Mouse (Mus musculus) thymus, adult 18-20 months (tissue): ENCODE data around the gene Trim44.

Experiments
- DNase-seq, 2 experiments: peaks; one replicate each; pipeline ENCODE4 v3.0.0; 2022; ENCODE audit warnings: mixed read lengths in 2 of 2

The Trim44 gene

DNA sequence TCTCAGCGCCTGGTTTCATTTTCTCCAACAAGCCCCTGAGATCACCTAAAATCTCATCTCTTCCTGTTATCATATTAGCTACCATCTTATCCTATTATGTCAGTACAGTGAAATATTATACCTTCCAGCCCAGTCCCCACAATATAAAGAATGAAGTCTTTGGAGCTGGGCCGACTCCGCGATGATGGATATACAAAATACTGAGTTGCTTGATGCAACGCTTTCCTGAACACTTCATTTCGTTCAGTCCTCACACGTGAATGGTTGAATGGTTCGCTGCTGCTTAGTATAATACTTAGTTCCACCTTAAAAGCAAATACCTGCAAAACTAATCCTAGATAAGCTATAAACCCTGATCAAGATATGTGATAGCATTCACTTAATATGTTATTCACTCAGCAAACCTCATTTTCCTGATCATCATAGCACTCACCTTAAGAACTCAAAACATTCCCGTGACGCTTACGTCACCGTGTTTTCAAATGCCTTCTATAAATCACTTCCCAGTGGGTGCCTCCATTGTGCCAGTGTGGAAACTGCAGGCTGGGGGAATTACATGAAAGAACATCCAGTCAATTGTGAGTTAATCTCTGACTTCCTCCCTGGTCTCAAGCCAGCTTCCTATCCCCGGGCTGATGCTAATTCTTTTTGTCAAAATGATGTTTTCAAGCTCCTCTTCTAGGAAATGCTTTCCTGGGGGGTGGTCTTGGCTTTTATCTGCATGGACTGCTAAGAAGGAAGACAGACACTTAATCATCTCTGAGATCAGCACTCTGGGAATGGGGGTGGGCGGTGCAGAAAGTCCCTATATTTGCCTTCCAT, at the start of gene Trim44:
Gene Trim44 (minus strand): TSS at position 466 of the 822 bp plus-strand sequence.
- DNase-seq = no peak

GRCm38 (mm10) chr2:102455126-102455525, 47.5 kb upstream of the Trim44 start:
- no peak for DNase-seq

GRCm38 (mm10) chr2:102453447-102453846, 45.8 kb upstream of the Trim44 start:
- no peak for DNase-seq

DNA sequence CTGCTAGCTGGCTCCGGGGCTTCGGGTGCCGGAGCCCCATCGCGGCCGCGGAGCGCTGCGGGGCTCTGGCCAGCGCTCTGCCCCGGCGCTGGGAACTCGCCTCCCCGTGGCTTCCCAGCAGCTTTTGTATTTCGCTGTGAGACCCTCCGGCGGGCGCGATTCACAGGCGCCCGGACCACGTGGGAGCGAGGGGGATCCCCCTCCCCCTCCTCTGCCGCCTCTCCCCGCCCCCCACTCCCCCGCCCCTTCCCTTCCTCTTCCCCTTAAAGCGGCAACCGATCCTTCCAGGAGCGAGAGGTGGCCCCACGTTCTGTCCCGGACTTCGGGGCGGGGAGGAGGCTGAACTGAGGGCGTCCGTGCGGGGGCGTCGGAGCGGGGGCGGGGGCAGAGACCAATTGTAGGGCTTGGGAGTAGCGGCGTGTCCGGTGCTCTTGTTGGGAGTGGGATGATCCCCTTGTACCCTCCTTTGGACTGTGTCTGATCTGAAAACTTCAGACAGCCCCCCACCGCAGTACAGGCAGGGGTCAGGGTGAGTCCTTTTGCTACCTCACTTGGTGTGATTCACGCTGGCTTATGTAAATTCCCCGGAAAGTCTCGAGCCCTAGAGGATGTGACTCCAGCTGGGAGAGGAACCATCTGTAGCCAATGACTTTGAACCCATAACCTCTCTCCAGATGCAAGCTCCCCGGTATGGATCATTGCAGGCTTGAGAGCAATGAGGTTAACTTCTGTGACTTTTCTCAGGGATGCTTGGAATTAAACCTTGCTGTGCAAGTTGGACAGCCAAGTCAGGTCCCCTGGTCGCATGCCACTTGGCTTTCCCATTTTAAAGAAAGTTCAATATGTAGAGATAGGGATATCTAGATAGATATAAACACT, 44.3 kb upstream of the Trim44 start, which contains the start of gene Fjx1:
Gene Fjx1 (minus strand): TSS at position 829 of the 879 bp plus-strand sequence.
- peak; percentile 15 to 18 for DNase-seq

DNA sequence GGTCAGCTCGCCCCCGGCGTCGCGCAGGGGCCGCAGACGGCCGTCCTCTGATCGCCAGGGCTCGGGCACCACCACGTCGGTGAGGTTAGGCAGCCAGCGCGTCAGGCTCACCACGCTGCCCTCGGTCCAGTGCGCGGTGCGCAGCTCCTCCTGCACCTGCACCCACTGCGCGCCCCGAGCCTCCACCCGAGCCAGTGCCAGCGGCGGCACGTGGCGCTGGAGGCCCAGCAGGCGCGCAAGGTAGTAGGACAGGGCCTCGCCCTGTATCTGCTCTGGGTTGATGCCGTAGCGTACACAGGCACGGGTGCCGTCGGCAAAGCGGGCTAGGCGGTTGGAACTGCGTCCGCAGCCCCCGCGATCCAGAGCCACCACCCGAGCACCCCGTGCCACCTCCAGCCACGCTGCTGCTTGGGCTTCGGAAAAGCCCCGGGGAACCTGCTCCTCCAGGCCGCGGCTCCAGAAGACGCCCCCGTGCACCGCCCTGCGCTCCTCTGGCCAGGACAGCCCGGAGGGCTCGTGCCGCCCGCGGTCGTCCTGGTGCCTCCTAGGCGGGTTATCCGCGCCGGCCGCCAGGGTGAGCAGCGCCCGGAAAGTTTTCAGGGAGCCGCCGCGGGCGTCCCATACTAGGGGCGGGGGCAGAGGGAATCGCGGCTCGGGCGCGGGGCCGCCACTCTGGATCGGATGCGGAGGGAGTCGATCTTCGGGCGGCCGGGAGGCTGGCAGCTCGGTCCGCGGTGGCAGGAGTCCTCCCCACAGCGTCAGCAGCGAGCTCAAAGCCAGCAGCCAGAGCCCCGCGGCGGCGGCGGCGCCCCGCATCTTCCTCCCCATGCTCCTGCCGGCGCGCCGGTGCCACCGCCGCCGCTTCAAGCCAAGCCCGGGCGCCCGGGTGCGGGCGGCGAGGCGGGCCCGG, 43.4 kb upstream of the Trim44 start:
- DNase-seq = peak; percentile 4 to 14

DNA sequence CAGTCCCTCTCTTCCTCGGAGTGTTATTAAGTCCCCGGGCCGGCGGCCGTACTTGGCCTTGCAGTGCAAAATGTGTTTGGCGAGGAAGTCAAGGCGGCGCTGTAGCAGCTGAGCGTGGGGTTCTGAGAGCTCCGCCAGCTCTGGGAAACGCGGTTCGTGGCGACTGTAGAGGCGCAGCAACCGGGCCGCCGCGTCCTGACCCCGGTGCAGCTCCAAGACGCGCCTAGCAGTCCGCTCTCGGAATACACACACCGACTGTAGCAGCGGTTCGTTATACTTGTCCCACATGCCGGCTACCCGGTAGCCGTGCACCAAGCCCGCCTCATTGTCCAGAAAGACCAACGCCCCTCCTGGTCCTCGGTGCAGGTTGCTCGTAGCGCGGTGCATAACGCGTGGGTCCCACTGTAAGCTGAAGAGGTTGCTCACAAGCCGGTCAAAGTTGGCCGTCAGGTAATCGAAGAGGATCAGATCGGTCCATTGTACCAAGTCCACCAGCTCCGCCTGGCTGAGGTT, 42.7 kb upstream of the Trim44 start:
- DNase-seq = peak; percentile 4 to 7

- no peak for DNase-seq
Measured at GRCm38 (mm10) chr2:102449630-102450247, 42.1 kb upstream of the Trim44 start.

GRCm38 (mm10) chr2:102449056-102449455, 41.4 kb upstream of the Trim44 start:
- DNase-seq = no peak

GRCm38 (mm10) chr2:102447831-102448230, 40.2 kb upstream of the Trim44 start:
- no peak for DNase-seq

DNA sequence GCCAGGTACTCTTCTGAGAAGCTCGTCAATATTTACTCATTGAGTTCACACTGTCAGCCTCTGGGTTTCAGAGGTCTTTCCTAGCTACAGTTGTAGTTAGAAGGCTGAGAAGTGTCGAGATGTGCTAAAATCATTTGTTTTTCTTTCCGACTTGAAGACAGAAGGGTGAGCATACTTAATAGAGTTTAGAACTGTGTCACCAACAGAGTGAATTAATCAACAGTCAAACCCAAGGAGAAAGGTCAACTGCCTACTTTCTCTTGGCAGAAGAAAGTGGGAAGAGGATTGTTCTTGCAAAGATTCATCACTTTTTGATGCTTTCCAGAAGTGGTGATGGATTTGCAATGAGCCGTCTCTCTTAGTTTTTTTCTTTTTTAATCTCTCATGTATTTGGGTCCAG, 39.2 kb upstream of the Trim44 start:
- DNase-seq = no peak

- DNase-seq = no peak
Measured at GRCm38 (mm10) chr2:102437357-102438030, 29.9 kb upstream of the Trim44 start.

DNA sequence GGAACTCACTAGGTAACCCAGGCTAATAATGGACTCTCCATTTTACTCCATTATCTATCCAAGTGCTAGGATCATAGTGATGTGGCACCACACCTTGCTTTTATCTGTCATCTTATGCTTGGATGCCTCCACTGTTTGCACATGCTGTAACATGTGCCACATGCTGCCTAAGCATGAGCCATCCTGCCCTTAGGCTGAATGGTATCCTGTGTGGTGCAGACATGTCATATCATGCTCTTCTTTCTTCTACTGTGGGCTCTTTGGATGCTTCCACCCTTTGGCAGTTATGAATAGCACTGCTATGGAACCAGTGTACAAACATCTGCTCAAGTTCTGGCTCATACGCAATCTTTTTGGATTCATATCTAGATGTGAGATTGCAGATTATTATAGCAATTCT, 26.3 kb upstream of the Trim44 start:
- no peak for DNase-seq

DNA sequence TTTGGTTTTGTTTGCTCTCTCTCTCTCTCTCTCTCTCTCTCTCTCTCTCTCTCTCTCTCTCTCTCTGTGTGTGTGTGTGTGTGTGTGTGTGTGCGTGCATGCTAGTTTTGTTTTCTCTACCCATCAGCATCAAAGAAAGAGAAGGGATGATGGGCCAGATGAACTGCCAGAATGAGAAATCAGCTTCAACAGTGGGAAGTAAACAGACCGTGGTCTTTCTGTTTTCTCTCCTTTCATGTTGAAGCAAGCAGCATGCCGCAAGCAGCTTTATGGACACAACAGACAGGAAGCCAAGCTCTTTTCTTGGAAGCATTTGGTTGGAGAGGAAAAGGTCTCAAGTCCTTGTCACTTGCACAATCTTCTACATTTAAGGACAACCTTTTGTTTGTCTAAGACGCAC, 23.5 kb upstream of the Trim44 start:
- no peak for DNase-seq

GRCm38 (mm10) chr2:102427974-102428373, 20.3 kb upstream of the Trim44 start:
- DNase-seq = no peak

- no peak for DNase-seq
Measured at GRCm38 (mm10) chr2:102426434-102426833, 18.8 kb upstream of the Trim44 start.

DNA sequence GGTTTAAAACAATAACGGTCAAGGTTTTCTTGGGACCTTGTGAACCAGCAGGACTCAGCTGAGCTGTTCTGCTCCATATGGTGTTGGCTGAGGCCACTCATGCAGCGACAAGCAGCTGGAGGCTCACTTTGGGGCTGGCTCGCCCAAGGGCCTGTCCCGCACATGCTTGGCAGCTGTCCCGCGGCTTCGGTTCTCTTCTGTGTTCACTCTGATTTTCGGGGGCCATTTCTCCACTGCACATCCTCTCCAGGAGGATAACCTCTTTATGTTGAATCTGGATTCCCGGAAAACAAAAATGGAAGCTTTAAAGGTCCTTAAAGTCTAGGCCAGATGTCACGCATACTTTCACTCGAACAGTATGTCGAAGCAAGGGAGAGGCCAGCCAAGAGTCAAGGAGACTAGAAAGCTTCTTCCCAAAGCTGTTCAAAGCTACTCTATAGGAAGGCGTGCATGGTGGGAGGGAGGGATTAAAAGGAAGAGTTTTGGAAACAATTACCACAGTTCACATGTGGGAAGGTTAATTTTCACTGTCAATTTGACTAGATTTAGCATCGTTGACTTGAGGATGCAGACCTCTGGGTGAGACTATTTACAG, 8.6 kb upstream of the Trim44 start:
- DNase-seq = no peak

DNA sequence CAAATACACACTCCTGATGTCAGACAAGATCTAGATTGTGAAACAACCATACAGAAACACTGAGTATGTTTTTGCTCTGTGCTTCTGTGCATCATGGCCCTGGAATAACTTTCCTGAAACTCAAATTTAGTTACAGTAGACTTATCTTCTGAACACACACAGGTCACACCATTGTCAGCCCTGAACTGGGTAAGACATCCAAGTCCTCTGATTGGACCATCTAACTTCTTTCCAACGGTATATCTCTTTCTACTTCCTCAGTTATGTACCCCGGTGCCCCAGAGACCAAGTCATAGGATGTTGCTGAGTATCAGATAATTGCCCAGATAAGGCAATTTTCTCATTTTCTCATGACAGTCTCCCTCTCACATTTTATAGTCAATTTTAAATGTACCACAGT, 5.1 kb upstream of the Trim44 start:
- DNase-seq = no peak

DNA sequence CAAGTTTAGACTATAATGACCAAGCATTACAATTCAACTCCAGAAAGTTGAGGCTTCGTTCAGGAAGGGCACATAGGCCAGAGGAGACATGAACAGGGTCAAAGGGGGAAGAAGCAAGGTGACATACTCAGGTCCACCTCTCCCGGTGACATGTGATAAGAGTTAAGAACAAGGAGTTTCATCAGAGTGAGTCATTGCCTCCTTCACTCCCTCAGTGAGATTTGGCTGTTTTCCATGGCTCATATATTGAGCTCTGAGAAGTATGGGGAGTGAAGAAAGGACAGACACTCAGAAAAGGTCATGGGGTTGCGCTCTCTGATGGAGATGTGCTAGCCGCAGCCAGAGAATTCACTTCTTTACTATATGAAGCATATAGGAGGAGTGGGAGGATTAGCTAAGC, 3.0 kb upstream of the Trim44 start:
- no peak for DNase-seq

DNA sequence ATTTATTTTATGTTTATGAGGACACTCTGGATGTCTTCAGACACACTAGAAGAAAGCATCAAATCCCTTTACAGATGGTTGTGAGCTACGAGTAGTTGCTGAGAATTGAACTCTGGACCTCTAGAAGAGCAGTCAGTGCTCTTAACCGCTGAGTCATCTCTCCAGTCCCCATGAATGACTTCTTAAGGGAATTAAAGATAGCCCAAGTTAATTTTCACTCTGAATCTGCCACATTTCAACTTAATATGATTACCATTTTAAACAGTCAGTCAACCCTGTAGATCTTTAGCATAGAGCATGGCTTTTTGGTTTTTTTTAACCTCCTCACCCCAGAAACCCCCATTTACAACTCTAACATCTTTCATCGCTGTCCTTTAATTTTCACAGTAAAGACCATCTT, 2.1 kb upstream of the Trim44 start:
- no peak for DNase-seq

DNA sequence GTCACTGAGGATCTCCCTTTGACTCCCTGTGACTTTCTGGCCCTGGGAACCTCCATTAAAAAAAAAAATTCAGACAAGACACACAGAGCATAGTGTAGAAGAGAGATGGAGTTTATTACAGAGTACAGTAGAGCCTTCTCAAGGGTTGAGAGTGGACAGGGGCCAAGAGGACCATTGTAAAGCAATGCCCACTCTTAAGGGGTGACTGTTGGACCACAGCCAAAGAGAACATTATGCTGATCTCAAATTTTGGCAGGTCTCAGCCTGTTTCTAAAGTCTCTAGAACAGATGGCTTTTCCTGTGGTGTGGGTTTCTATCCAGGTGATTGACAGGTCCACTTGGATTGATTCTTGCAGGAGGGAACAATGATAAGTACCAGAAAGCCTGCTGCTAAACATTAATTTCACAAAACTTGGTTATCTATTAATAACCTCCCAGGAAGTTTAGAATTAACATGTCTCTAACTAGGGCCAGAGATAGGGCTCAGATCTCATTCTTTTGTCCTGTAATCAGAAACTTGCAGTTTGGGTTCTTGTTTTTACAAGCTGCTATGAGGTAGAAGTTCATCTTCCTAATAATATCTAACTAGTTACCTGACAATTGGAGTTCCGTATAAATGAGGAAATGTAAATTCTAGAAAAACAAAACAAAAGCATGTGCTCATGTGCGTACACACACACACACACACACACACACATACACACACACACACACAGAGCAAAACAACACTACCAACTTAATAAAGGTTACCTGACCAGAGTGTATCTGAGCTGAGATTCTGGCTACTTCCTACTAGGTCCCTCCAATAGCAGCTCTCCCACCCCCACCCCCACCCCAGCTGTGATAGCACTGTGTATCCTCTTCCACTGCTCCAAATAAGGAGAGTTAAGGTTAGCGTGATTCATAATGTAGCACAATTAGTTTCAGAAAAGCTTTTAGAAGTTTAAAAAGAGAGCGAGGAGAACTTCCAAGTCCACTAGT, 1.0 kb downstream of the Trim44 start:
- DNase-seq = no peak
